Mouse (Mus musculus) lung, postnatal 0 days (tissue): ENCODE measurements around the gene Pcca. TPM values are rescaled to one million over a fixed set of nuclear protein-coding genes. Genes with fewer than 3 reads are reported as not detected.

Experiments
- ATAC-seq: fragments of 200-750 bp; cut with Nextera tagmentation; 2 replicates; pipeline ENCODE4 v1.8.0; 2017; ENCODE audit warnings: moderate library complexity
- DNase-seq: peaks from one replicate; pipeline ENCODE4 v3.0.0-alpha.2; 2016; ENCODE audit warnings: low spot score
- H3K27ac ChIP-seq: fragments of 300-500 bp; sonication (generic); 2 replicates; pipeline ENCODE4 v1.5.1; 2014; ENCODE audit warnings: antibody characterized with exemption, mild to moderate bottlenecking, low read length, mixed read lengths
- H3K27me3 ChIP-seq: fragments of 300-500 bp; sonication (generic); replicated peaks from 2 replicates; pipeline ENCODE4 v1.6.1; 2014; ENCODE audit warnings: low read length, mixed read lengths; ENCODE audit not compliant: insufficient read depth
- H3K36me3 ChIP-seq: fragments of 300-500 bp; sonication (generic); 2 replicates; pipeline ENCODE4 v1.6.1; 2014; ENCODE audit warnings: low read length, mixed read lengths; ENCODE audit not compliant: insufficient read depth
- H3K4me1 ChIP-seq: fragments of 300-500 bp; sonication (generic); 2 replicates; pipeline ENCODE4 v1.6.1; 2014; ENCODE audit warnings: antibody characterized with exemption, low read depth, low read length, mixed read lengths; ENCODE audit not compliant: insufficient read depth
- H3K4me2 ChIP-seq: fragments of 300-500 bp; sonication (generic); replicated peaks from 2 replicates; pipeline ENCODE4 v1.6.1; 2014; ENCODE audit warnings: low read depth, mild to moderate bottlenecking, low read length, moderate library complexity, mixed read lengths
- H3K4me3 ChIP-seq: fragments of 300-500 bp; sonication (generic); 2 replicates; pipeline ENCODE4 v1.5.1; 2014; ENCODE audit warnings: low read depth, low read length
- H3K9ac ChIP-seq: fragments of 300-500 bp; sonication (generic); replicated peaks from 2 replicates; pipeline ENCODE4 v1.6.1; 2014; ENCODE audit warnings: low read depth, mild to moderate bottlenecking
- H3K9me3 ChIP-seq: fragments of 300-500 bp; sonication (generic); 2 replicates; pipeline ENCODE4 v1.6.1; 2016; ENCODE audit warnings: low read length, mixed read lengths
- CTCF ChIP-seq: IDR thresholded peaks from 2 replicates; pipeline ENCODE4 v1.5.1; 2016; ENCODE audit warnings: antibody characterized with exemption, mild to moderate bottlenecking
- EP300 ChIP-seq: IDR thresholded peaks from 2 replicates; pipeline ENCODE4 v1.6.1; 2016; ENCODE audit warnings: antibody characterized with exemption, mild to moderate bottlenecking, control low read depth
- WGBS: fragments of 180-500 bp; shearing (Covaris S2); extraction: QIAGEN DNeasy Blood & Tissue Kit; methylation state at CpG from one replicate; pipeline ENCODE4 v1.1.7; 2014; 5-methylcytosine and 5-hydroxymethylcytosine counted together
- polyA plus RNA-seq: library from polyadenylated mRNA; unstranded; fragments of >200 nt; fragmentation: Nextera tagmentation; extraction: Ambion mirVana; gene quantifications from 2 replicates; pipeline ENCODE4 v1.2.1, GENCODE M21; 2015

Pcca gene
- polyA plus RNA-seq, 1 experiment from 2014 or later: 10.4 TPM

DNA sequence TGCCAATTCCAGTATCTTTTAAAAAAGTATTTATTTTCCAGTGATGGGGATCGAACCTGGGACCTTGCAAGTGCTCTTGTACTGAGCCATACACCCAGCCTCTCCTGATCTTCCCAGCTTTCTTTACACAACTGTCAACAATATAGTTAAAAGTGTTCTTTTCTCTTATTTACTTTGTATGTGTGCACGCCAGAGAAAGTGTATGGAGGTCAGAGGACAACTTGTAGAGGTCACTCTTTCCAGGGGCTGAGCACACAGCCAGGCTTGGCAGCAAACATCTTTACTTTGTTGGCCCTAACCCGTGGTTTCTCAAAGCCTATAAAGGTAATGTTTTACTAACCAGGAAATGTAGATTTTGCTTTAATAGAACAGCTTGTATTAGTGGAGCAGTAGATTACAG, 22.6 kb upstream of the Pcca start:
- peak; percentile 21; the same call in 1 of the 2 replicates for ATAC-seq
- no peaks in the 10 kb centered on the region for H3K36me3 ChIP-seq
- H3K9ac ChIP-seq: no peak overlapping the region
- DNase-seq: no peak
- H3K4me3 ChIP-seq: no peak overlapping the region
- no peak overlapping the region for H3K27ac ChIP-seq
- no peaks in the 10 kb centered on the region for H3K4me1 ChIP-seq
- TF ChIP-seq CTCF: no peak
- no peak for TF ChIP-seq EP300
- H3K27me3 ChIP-seq: 0 out of 2 replicates have a peak, but pooled peaks cover 3% of the 10 kb centered on the region
- H3K4me2 ChIP-seq: no peak overlapping the region
- no peaks in the 10 kb centered on the region for H3K9me3 ChIP-seq
- WGBS: 31% methylated on average over 3 of the region's 3 CpGs

DNA sequence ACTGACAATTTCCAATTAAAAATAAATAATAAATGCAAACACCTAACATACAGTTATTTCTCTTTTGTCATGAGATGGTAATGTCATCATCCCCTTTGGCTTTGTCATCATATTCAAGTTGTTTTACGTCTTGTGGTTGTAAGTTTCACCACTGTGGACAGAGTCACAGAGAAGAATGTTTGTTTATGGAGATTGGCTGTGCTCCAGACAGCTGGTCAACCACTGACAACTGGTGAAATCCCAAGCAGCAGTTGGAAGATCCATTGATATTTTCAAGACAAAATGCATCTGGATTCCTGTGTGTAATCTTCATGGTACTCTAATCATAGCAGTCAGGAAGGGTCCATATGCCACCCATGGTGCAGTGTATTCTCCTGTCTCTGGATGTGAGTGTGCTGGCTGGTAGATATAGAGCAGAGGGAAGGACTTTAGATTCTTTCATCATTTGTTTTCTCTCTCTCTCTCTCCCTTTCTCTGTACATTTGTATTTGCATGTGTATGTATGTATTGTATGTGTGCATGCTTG, 20.6 kb upstream of the Pcca start:
- H3K4me1 ChIP-seq: no peaks in the 10 kb centered on the region
- H3K9me3 ChIP-seq: no peaks in the 10 kb centered on the region
- H3K4me3 ChIP-seq: no peak overlapping the region
- 33% methylated on average over 1 of the region's 1 CpGs for WGBS
- no peak overlapping the region for H3K27ac ChIP-seq
- no peak overlapping the region for H3K9ac ChIP-seq
- DNase-seq (peak; percentile 34), ATAC-seq (no peak)
- TF ChIP-seq EP300 (no peak), CTCF (no peak)
- 0 out of 2 replicates have a peak, but pooled peaks cover 3% of the 10 kb centered on the region for H3K27me3 ChIP-seq
- H3K4me2 ChIP-seq: no peak overlapping the region
- H3K36me3 ChIP-seq: no peaks in the 10 kb centered on the region

DNA sequence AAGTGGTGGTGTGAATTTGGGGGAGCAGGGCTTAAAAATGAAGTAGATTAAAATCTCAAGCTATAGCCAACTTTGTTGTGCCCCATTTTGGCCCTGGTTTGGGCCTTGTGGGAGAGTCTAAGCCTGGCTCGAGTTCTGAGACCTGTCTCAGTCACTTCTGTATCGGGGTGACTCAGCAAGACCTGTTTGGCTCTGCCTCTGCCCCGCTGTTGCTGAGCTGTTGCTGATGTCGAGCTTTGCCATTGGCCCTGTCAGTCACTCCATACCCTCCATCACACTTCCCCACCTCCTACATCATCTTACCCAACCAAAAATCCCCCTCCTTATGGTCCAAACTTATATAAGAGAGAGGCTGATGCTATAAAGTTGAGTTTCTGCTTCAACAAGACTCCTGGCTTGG, 5.6 kb upstream of the Pcca start:
- H3K9ac ChIP-seq: no peak overlapping the region
- no peak overlapping the region for H3K4me2 ChIP-seq
- no peaks in the 10 kb centered on the region for H3K9me3 ChIP-seq
- no peak for ATAC-seq
- H3K36me3 ChIP-seq: no peaks in the 10 kb centered on the region
- no peak overlapping the region for H3K4me3 ChIP-seq
- no peaks in the 10 kb centered on the region for H3K4me1 ChIP-seq
- 67% methylated on average over 4 of the region's 4 CpGs for WGBS
- H3K27me3 ChIP-seq: no peaks in the 10 kb centered on the region
- TF ChIP-seq CTCF: no peak
- no peak for TF ChIP-seq EP300
- H3K27ac ChIP-seq: no peak overlapping the region
- no peak for DNase-seq

DNA sequence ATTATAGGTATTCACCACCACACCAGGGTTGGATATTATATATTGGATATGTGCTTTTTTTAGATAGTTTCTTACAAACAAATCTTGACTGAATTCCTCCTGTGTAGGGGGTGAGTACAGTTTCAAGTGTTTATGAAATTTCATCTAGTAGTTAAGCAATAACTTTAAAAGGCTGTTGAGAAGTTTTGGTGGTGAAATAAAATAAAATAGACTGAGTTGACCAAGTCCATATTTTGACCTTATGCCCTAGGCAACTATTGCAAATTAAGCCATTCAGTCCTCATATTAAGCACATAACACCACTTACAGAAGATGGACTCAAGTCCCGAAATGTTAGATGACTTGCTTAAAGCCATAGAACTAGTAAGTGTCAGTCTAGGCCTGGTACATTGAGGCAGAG, 1.9 kb downstream of the Pcca start:
- no peaks in the 10 kb centered on the region for H3K27me3 ChIP-seq
- no peak overlapping the region for H3K4me2 ChIP-seq
- DNase-seq (peak; percentile 74), ATAC-seq (no peak)
- TF ChIP-seq CTCF (no peak), EP300 (0 out of 2 replicates have a peak, but pooled peaks have one; percentile 17)
- WGBS: 72% methylated on average over 1 of the region's 1 CpGs
- no peaks in the 10 kb centered on the region for H3K9me3 ChIP-seq
- no peaks in the 10 kb centered on the region; the same call in 1 of the 2 replicates for H3K4me1 ChIP-seq
- H3K27ac ChIP-seq: 0 out of 2 replicates have a peak overlapping the region, but pooled peaks have one; percentile 26
- H3K36me3 ChIP-seq: no peaks in the 10 kb centered on the region
- no peak overlapping the region for H3K4me3 ChIP-seq
- H3K9ac ChIP-seq: no peak overlapping the region

DNA sequence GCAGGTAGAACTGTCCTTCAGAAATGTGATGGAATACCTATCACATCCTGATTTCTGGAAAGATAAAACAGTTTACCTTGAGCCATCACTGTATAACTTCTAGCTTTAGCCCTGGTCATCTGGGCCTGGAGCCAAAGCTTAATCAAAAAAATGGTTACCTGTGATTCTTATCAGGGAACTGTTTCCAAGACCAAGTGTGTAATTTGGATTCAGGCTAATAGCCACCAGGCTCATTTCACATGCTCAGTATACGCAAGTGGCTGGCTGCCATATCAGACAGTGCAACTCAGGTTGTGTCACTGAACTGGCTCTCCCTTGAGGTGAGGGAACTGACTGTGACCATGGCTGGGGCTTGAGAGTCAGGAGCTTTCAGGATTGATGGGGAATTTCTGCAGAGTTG, 14.3 kb downstream of the Pcca start:
- Histone ChIP-seq H3K4me1 (no peaks in the 10 kb centered on the region; the same call in 1 of the 2 replicates), H3K36me3 (no peaks in the 10 kb centered on the region), H3K9ac (no peak overlapping the region), H3K9me3 (no peaks in the 10 kb centered on the region; the same call in 1 of the 2 replicates), H3K27ac (no peak overlapping the region), H3K4me2 (no peak overlapping the region), H3K27me3 (no peaks in the 10 kb centered on the region), H3K4me3 (no peak overlapping the region)
- no peak for TF ChIP-seq EP300
- no peak for TF ChIP-seq CTCF
- DNase-seq (no peak), ATAC-seq (no peak)
- 86% methylated on average over 1 of the region's 1 CpGs for WGBS

DNA sequence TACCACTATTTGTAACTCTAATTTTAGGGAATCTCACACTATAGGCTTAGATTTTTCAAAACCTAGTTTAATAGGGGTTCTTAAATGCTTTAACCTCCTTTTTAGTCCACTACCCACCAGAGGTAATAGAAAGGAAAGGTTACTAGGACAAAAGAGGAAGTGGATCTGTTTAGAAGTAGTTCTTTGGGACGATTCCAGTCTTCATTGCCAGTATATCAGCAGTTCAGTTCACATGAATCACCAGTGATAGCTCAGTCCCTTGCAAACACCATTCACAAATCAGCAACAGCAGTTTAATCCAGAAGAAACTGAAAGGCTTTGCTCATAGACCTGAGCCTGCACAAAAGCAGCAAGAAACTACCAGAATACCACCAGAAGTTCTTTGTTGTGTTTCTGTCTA, 14.8 kb downstream of the Pcca start:
- Histone ChIP-seq H3K27ac (no peak overlapping the region), H3K4me3 (no peak overlapping the region), H3K36me3 (no peaks in the 10 kb centered on the region), H3K4me1 (no peaks in the 10 kb centered on the region; the same call in 1 of the 2 replicates), H3K9me3 (no peaks in the 10 kb centered on the region; the same call in 1 of the 2 replicates), H3K27me3 (no peaks in the 10 kb centered on the region), H3K9ac (no peak overlapping the region), H3K4me2 (no peak overlapping the region)
- TF ChIP-seq EP300: no peak
- no peak for TF ChIP-seq CTCF
- no peak for DNase-seq
- WGBS: 65% methylated on average over 1 of the region's 1 CpGs
- ATAC-seq: no peak
